Mouse (Mus musculus) limb, embryonic 12.5 days (tissue): Measurements from ENCODE around the gene Zdhhc1. TPM values are rescaled to one million over a fixed set of nuclear protein-coding genes. Genes with fewer than 3 reads are reported as not detected.

ENCODE experiments used
- ATAC-seq: fragments of 200-750 bp; cut with Nextera tagmentation; 2 replicates; pipeline ENCODE4 v1.8.0; 2017; ENCODE audit warnings: low read depth, moderate TSS enrichment; ENCODE audit not compliant: insufficient number of reproducible peaks, insufficient read depth, low FRiP score, low TSS enrichment
- H3K27ac ChIP-seq: fragments of 300-500 bp; sonication (generic); 2 replicates; pipeline ENCODE4 v1.5.1; 2016; ENCODE audit warnings: mild to moderate bottlenecking, moderate library complexity
- H3K27me3 ChIP-seq: fragments of 300-500 bp; sonication (generic); 2 replicates; pipeline ENCODE4 v1.6.1; 2016; ENCODE audit warnings: mild to moderate bottlenecking, moderate library complexity
- H3K36me3 ChIP-seq: fragments of 300-500 bp; sonication (generic); 2 replicates; pipeline ENCODE4 v1.6.1; 2016; ENCODE audit warnings: mild to moderate bottlenecking, moderate library complexity
- H3K4me1 ChIP-seq: fragments of 300-500 bp; sonication (generic); replicated peaks from 2 replicates; pipeline ENCODE4 v1.6.1; 2016
- H3K4me2 ChIP-seq: fragments of 300-500 bp; sonication (generic); 2 replicates; pipeline ENCODE4 v1.6.1; 2016; ENCODE audit warnings: mild to moderate bottlenecking, moderate library complexity
- H3K4me3 ChIP-seq: fragments of 300-500 bp; sonication (generic); replicated peaks from 2 replicates; pipeline ENCODE4 v1.5.1; 2016; ENCODE audit warnings: mild to moderate bottlenecking
- H3K9ac ChIP-seq: fragments of 300-500 bp; sonication (generic); replicated peaks from 2 replicates; pipeline ENCODE4 v1.6.1; 2016; ENCODE audit warnings: mild to moderate bottlenecking, moderate library complexity
- H3K9me3 ChIP-seq: fragments of 300-500 bp; sonication (generic); 2 replicates; pipeline ENCODE4 v1.6.1; 2016; ENCODE audit warnings: mild to moderate bottlenecking, moderate library complexity
- WGBS: fragments of 180-500 bp; shearing (Covaris S2); methylation state at CpG from one replicate; pipeline ENCODE4 v1.1.7; 2016; 5-methylcytosine and 5-hydroxymethylcytosine counted together
- polyA plus RNA-seq: library from polyadenylated mRNA; unstranded; fragments of >200 nt; fragmentation: Nextera tagmentation; extraction: Ambion mirVana; gene quantifications from 2 replicates; pipeline ENCODE4 v1.2.1, GENCODE M21; 2016

The Zdhhc1 gene
- polyA plus RNA-seq, 1 experiment from 2014 or later, result 34.8 TPM

GRCm38 (mm10) chr8:105531774-105532173 lies 35.1 kb upstream of the Zdhhc1 start:
- 65% methylated on average over 2 of the region's 2 CpGs for WGBS
- no peak overlapping the region for H3K4me2 ChIP-seq
- H3K9me3 ChIP-seq, result no peaks in the 10 kb centered on the region
- H3K36me3 ChIP-seq, result peaks cover 43% of the 10 kb centered on the region
- peaks cover 9% of the 10 kb centered on the region for H3K4me1 ChIP-seq
- no peaks in the 10 kb centered on the region for H3K27me3 ChIP-seq
- H3K27ac ChIP-seq, result no peak overlapping the region
- H3K4me3 ChIP-seq, result no peak overlapping the region
- no peak overlapping the region for H3K9ac ChIP-seq
- no peak for ATAC-seq

- Histone ChIP-seq H3K27me3 (no peaks in the 10 kb centered on the region), H3K9me3 (no peaks in the 10 kb centered on the region), H3K9ac (no peak overlapping the region), H3K4me1 (peaks cover 9% of the 10 kb centered on the region), H3K4me2 (no peak overlapping the region), H3K4me3 (no peak overlapping the region), H3K36me3 (peaks cover 46% of the 10 kb centered on the region), H3K27ac (no peak overlapping the region)
- WGBS, result 90% methylated on average over 3 of the region's 3 CpGs
- ATAC-seq, result no peak
Measured at GRCm38 (mm10) chr8:105529271-105529670, 32.6 kb upstream of the Zdhhc1 start.

DNA sequence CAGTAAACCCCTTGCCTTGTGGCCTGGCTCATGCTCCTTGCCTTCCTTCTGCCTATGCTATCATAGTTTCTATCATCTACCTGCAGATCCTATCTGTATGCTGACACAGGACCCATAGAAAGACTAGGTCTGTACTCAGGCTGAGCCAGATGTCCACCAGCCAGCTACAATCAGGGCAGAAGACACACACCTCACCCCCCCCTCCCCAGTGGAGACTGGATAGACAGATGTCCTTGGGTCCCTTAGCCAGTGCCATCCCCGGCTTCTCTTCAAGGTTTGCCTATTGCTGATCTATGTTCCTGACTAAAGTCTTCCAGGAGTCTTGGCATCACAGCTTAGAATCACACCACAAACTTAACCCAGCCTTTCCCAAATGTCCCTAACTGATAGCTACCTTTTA lies 31.5 kb upstream of the Zdhhc1 start:
- H3K9ac ChIP-seq, result no peak overlapping the region
- H3K4me2 ChIP-seq, result no peak overlapping the region
- H3K4me3 ChIP-seq, result no peak overlapping the region
- no peaks in the 10 kb centered on the region for H3K9me3 ChIP-seq
- H3K36me3 ChIP-seq, result peaks cover 56% of the 10 kb centered on the region
- H3K27ac ChIP-seq, result no peak overlapping the region
- 88% methylated on average over 1 of the region's 1 CpGs for WGBS
- 0 out of 2 replicates have a peak, but pooled peaks cover 3% of the 10 kb centered on the region for H3K4me1 ChIP-seq
- H3K27me3 ChIP-seq, result no peaks in the 10 kb centered on the region
- no peak for ATAC-seq

- H3K9me3 ChIP-seq, result no peaks in the 10 kb centered on the region
- peaks cover 67% of the 10 kb centered on the region for H3K36me3 ChIP-seq
- WGBS, result 87% methylated on average over 2 of the region's 2 CpGs
- H3K4me2 ChIP-seq, result no peak overlapping the region
- peaks cover 9% of the 10 kb centered on the region for H3K4me1 ChIP-seq
- ATAC-seq, result no peak
- H3K4me3 ChIP-seq, result no peak overlapping the region
- no peak overlapping the region for H3K27ac ChIP-seq
- no peaks in the 10 kb centered on the region for H3K27me3 ChIP-seq
- H3K9ac ChIP-seq, result no peak overlapping the region
Measured at GRCm38 (mm10) chr8:105527110-105527509, 30.4 kb upstream of the Zdhhc1 start.

GRCm38 (mm10) chr8:105522890-105523289 lies 26.2 kb upstream of the Zdhhc1 start:
- no peak overlapping the region for H3K27ac ChIP-seq
- WGBS, result 55% methylated on average over 9 of the region's 9 CpGs
- peaks cover 49% of the 10 kb centered on the region for H3K36me3 ChIP-seq
- ATAC-seq, result no peak
- H3K9ac ChIP-seq, result no peak overlapping the region
- no peak overlapping the region for H3K4me3 ChIP-seq
- no peaks in the 10 kb centered on the region for H3K9me3 ChIP-seq
- H3K4me2 ChIP-seq, result no peak overlapping the region
- H3K27me3 ChIP-seq, result no peaks in the 10 kb centered on the region
- peaks cover 46% of the 10 kb centered on the region for H3K4me1 ChIP-seq

- Histone ChIP-seq H3K4me1 (peaks cover 53% of the 10 kb centered on the region), H3K27ac (no peak overlapping the region), H3K4me3 (no peak overlapping the region), H3K9ac (no peak overlapping the region), H3K27me3 (peaks cover 3% of the 10 kb centered on the region; the same call in 1 of the 2 replicates), H3K4me2 (peak overlapping the region; percentile 93; the same call in 1 of the 2 replicates), H3K9me3 (no peaks in the 10 kb centered on the region), H3K36me3 (peaks cover 48% of the 10 kb centered on the region)
- no peak for ATAC-seq
- whole genome bisulfite sequencing, result 73% methylated on average over 21 of the region's 21 CpGs
Measured at GRCm38 (mm10) chr8:105521995-105522769, 25.5 kb upstream of the Zdhhc1 start.

DNA sequence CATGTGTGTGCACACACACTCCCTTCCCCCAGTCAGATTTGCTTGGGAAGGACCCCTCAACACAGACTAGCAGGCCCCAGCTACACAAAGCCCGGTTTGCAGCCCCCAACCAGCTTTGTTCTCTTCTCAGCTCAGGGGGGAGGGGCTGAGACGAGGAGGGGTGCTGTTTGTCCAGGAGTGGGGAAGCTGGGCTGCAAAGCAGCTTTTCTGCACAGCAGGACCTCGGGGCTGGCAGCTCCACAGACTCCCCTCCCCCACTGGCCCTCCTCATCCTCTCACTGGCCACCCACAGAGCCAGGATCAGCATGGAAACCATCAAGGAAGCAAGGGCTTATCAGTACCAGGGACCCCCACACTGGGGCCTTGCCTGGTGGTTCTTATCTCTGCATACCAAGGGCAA lies 24.4 kb upstream of the Zdhhc1 start:
- Histone ChIP-seq H3K4me1 (peaks cover 63% of the 10 kb centered on the region), H3K27me3 (peaks cover 3% of the 10 kb centered on the region; the same call in 1 of the 2 replicates), H3K9ac (peak overlapping the region; percentile 32; the same call in 1 of the 2 replicates), H3K27ac (peak overlapping the region; percentile 95), H3K9me3 (no peaks in the 10 kb centered on the region), H3K4me2 (peak overlapping the region; percentile 93), H3K4me3 (peak overlapping the region; percentile 80), H3K36me3 (peaks cover 38% of the 10 kb centered on the region)
- whole genome bisulfite sequencing, result 2% methylated on average over 3 of the region's 3 CpGs
- ATAC-seq, result no peak; the same call in 1 of the 2 replicates

DNA sequence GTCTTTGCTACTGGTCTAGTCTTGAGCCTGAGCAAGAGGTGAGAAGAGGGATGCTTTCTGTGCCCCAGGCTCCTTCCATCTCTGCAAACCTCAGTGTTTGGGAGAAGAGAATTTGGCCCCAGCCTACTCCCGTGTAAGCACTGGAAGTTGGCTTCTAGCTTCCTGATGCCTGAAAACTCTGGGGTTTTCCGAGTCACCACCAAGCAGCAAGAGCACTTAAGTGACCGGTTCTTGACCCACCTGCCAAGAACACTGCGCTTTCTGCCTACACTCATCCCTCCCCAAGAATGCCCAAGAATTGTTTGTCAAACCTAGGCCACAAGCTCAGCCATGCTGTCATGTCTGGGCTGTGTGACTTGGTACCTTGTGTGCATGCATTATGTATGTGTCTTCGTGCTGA lies 23.8 kb upstream of the Zdhhc1 start:
- no peak for ATAC-seq
- H3K36me3 ChIP-seq, result peaks cover 36% of the 10 kb centered on the region
- WGBS, result 21% methylated on average over 5 of the region's 5 CpGs
- peak overlapping the region; percentile 80 for H3K4me3 ChIP-seq
- H3K9me3 ChIP-seq, result no peaks in the 10 kb centered on the region
- peak overlapping the region; percentile 34; the same call in 1 of the 2 replicates for H3K9ac ChIP-seq
- peak overlapping the region; percentile 93 for H3K4me2 ChIP-seq
- H3K27ac ChIP-seq, result peak overlapping the region; percentile 95
- peaks cover 64% of the 10 kb centered on the region for H3K4me1 ChIP-seq
- peaks cover 3% of the 10 kb centered on the region; the same call in 1 of the 2 replicates for H3K27me3 ChIP-seq

GRCm38 (mm10) chr8:105519591-105519990 lies 22.9 kb upstream of the Zdhhc1 start:
- no peak for ATAC-seq
- WGBS, result 0% methylated on average over 2 of the region's 2 CpGs
- H3K27ac ChIP-seq, result peak overlapping the region; percentile 95
- H3K9me3 ChIP-seq, result no peaks in the 10 kb centered on the region
- peak overlapping the region; percentile 93 for H3K4me2 ChIP-seq
- peak overlapping the region; percentile 80 for H3K9ac ChIP-seq
- peak overlapping the region; percentile 80 for H3K4me3 ChIP-seq
- H3K27me3 ChIP-seq, result peaks cover 6% of the 10 kb centered on the region; the same call in 1 of the 2 replicates
- H3K36me3 ChIP-seq, result peaks cover 28% of the 10 kb centered on the region
- H3K4me1 ChIP-seq, result peaks cover 66% of the 10 kb centered on the region

GRCm38 (mm10) chr8:105518436-105519313 lies 22.0 kb upstream of the Zdhhc1 start, which contains the start of gene Hsd11b2:
Gene Hsd11b2 (plus strand): TSS chr8:105518755.
- Histone ChIP-seq H3K9me3 (no peaks in the 10 kb centered on the region), H3K27me3 (peaks cover 6% of the 10 kb centered on the region; the same call in 1 of the 2 replicates), H3K4me1 (peaks cover 75% of the 10 kb centered on the region), H3K36me3 (peaks cover 19% of the 10 kb centered on the region), H3K27ac (peak within 1 kb of the TSS; percentile 95), H3K4me2 (peak within 1 kb of the TSS; percentile 93), H3K9ac (peak within 1 kb of the TSS; percentile 80), H3K4me3 (peak within 1 kb of the TSS; percentile 80)
- WGBS, result under 1% methylated on average over 67 of the region's 68 CpGs
- peak; percentile 70 for ATAC-seq

- H3K27me3 ChIP-seq, result peaks cover 6% of the 10 kb centered on the region; the same call in 1 of the 2 replicates
- no peak overlapping the region for H3K9ac ChIP-seq
- H3K9me3 ChIP-seq, result no peaks in the 10 kb centered on the region
- WGBS, result 43% methylated on average over 8 of the region's 8 CpGs
- H3K4me3 ChIP-seq, result no peak overlapping the region
- peaks cover 5% of the 10 kb centered on the region; the same call in 1 of the 2 replicates for H3K36me3 ChIP-seq
- peak overlapping the region; percentile 93 for H3K4me2 ChIP-seq
- peaks cover 75% of the 10 kb centered on the region for H3K4me1 ChIP-seq
- peak overlapping the region; percentile 95; the same call in 1 of the 2 replicates for H3K27ac ChIP-seq
- no peak for ATAC-seq
Measured at GRCm38 (mm10) chr8:105517346-105517745, 20.6 kb upstream of the Zdhhc1 start.
